Mouse (Mus musculus): ENCODE data around the gene Kcng4. TPM values are rescaled to one million over a fixed set of nuclear protein-coding genes. Genes with fewer than 3 reads are reported as not detected.

Gene Kcng4
- total RNA-seq, 1 experiment from 2014 or later, result not detected

DNA sequence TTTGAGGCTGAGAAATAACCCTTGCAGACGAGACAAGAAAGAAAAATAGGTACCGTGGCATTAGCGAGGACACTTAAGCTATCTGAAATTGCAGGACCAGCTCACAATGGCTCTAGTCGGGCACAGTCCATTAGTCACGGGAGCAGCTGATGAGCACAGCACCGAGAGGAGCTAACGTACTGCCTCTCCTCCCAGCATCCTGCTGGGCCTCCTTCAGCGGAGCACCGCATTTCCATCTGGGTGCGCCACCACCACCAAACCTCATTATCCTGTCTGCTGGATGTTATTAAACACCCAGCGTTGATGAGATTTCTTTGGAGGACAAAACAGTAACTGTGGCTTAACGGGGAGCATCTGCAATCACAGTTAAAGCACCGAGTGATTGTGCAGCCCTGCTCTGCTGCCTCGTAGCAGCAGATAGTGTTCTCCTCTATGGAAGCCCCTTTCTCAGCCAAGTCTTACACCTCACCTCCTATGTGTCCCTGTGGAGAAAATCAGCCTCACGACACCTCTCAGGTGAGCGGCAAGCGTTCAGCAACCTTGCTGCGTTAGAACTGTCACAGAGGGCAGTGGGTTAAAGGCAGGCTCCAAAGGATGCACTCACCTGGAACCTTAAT lies 9.6 kb upstream of the Kcng4 start:
- ATAC-seq (replicated peaks; ENCODE audit: insufficient number of reproducible peaks, low FRiP score, low TSS enrichment, poor library complexity, severe bottlenecking), result no peak

DNA sequence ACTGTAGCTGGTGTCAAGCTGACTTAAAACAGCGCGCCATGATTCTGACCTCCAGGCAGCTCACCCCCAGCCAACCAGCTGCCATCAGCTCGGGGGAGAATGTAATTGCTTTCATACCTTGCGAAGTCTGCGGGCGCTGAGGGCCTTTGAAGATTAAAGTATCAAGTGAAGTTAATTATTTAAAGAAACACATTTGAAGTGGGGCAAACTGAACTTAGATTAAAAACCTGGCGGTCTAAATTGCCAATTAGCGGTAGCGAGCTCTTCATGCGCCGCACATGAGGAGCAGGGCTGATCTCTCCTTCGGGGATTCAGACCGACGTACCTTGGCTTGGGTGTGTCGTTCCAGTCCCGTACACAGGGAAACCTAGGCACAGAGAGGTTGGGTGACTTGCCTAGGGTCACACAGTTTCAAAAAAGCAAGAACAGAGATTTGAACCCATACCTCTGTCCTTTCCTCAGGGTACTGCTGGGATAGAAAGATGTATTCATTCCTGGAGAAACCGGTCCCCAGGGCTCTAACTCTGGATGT lies 9.0 kb upstream of the Kcng4 start:
- no peak for ATAC-seq (replicated peaks; ENCODE audit: insufficient number of reproducible peaks, low FRiP score, low TSS enrichment, poor library complexity, severe bottlenecking)

DNA sequence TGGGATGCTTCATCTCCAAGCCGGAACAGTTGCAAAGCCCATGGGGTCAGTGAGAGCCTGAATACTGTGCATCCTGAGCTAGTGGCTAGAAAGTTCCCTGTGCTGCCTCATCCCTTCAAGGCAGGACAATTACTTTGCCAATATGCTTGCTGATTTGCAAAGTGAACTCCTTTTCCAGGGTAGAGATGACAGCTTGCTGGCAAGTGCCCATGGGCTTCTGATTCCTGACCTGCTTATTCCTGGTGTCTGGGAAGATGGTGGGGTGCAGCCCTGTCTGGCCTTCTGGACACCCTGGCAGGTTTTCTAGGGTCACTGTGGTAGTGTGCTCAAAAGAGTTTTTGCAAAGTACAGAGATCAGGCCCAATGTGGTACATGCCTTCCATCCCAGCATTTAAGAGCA lies 7.5 kb upstream of the Kcng4 start:
- no peak for ATAC-seq (replicated peaks; ENCODE audit: insufficient number of reproducible peaks, low FRiP score, low TSS enrichment, poor library complexity, severe bottlenecking)

DNA sequence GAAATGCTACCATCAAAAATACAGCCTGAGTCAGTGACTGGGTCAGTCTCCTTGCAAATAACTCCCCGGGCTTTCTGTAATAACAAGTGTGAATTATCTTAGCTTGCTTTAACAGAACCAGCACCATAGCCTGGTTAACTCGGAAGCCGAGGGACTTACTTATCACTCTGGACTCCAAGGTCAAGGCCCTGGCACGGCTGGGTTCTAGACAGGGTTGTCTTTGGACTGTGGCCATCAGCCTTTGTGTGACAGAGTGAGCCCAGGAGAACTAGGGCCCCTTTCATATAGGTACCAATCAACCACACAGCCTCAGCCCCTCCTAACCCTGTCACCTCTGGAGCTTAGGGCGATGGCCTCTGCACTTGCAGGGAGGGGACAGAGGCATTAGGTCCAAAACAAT lies 5.6 kb upstream of the Kcng4 start:
- no peak for ATAC-seq (replicated peaks; ENCODE audit: insufficient number of reproducible peaks, low FRiP score, low TSS enrichment, poor library complexity, severe bottlenecking)

GRCm38 (mm10) chr8:119639798-119640197 lies 4.3 kb upstream of the Kcng4 start:
- ATAC-seq (replicated peaks; ENCODE audit: insufficient number of reproducible peaks, low FRiP score, low TSS enrichment, poor library complexity, severe bottlenecking), result no peak

DNA sequence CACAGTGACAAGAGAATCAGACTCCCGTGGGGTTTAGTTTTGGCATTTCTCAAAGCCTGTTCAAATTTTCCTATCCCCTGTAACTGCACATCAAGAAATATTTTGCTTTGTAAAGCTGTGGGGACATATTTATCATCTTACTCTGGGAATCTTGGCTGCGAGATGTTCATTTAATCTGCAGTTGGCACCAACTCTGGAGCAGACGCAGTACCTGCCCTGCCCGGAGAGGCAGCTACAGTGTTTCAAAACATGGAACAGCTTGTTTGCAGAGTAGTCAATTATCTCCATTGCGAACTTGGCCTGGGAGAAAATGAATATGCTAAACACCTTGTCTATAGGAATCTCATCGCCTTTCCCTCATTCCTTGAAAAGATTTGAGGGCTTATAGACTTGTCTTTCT lies 2.8 kb upstream of the Kcng4 start:
- no peak for ATAC-seq (replicated peaks; ENCODE audit: insufficient number of reproducible peaks, low FRiP score, low TSS enrichment, poor library complexity, severe bottlenecking)

DNA sequence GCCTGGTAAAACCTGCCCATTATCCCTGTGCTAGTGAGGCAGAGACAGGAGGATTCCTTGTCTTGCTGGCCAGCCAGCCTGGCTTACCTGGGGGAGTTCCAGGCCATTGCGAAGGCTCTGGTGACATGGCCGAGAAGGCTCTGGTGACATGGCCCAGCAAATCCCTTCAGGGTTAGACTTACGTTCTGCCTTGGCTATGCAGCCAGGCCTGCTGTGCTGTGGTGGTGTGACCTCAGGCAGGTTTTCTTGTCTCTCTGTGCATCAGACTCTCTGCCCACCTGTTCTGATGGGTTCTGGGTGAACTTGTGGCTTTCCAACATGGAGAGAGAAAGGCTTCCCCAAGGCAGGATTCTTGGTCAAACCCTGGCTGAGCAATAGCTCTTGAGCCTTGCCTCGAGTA lies 1.9 kb upstream of the Kcng4 start:
- no peak for ATAC-seq (replicated peaks; ENCODE audit: insufficient number of reproducible peaks, low FRiP score, low TSS enrichment, poor library complexity, severe bottlenecking)

GRCm38 (mm10) chr8:119636766-119637165 lies 1.3 kb upstream of the Kcng4 start:
- ATAC-seq (replicated peaks; ENCODE audit: insufficient number of reproducible peaks, low FRiP score, low TSS enrichment, poor library complexity, severe bottlenecking), result no peak

- ATAC-seq (replicated peaks; ENCODE audit: insufficient number of reproducible peaks, low FRiP score, low TSS enrichment, poor library complexity, severe bottlenecking), result no peak
Measured at GRCm38 (mm10) chr8:119635958-119636357, 478 bp upstream of the Kcng4 start.

DNA sequence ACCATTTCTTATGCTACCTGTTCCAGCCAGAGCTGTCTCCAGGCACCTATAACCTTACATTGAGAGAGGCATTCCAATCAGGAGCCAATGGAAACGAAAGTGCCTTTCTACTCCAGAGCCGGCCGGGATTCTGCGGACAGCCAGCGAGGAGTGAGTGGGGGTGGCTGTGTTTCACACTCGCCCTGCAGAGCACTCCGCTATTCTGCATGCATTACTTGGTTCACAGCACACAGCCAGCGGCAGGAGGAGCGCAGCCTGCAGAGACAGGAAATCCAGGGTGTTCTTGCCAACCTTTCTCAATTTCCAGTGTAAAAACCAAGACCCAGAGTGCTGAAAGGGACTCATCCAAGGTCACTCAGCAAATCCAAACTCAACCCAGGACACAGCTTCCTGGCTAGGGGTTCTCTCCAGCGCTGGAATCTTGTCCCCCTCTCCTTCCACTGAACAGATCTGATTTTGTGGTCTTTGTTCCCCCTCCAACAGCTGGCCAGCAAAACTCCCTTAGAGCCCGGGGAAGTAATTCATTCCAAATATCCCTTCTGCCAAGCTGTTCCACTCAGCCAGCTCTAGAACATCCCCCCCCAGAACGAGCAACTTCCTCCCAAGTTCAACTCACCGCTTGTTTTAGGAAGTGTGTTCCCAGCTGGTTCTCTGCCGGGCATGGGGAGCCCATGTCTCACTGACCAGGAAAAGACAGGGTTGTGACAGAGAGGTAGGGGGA lies 704 bp downstream of the Kcng4 start:
- ATAC-seq (replicated peaks; ENCODE audit: insufficient number of reproducible peaks, low FRiP score, low TSS enrichment, poor library complexity, severe bottlenecking), result no peak

- ATAC-seq (replicated peaks; ENCODE audit: insufficient number of reproducible peaks, low FRiP score, low TSS enrichment, poor library complexity, severe bottlenecking), result no peak
Measured at GRCm38 (mm10) chr8:119632909-119633308, 2.6 kb downstream of the Kcng4 start.

- ATAC-seq (replicated peaks; ENCODE audit: insufficient number of reproducible peaks, low FRiP score, low TSS enrichment, poor library complexity, severe bottlenecking), result no peak
Measured at GRCm38 (mm10) chr8:119632246-119632645, 3.2 kb downstream of the Kcng4 start.

DNA sequence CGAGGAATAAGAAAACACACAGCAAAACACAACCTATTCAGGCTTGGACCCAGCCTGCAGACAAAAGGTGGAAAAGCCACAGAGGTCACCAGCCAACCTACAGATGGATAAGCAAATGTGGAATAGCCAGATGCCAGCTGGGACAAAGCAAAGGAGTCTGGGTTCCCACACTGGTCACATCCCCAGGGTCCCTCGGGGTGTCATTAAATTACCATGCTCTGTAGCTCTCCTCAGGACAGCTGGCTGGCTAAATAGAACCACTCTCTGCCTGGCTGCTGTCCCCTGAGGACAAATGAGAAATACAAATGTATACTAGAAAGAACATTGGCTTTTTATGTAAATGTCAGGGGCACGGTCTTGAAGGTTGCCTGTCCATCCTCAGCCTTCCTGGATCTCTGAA lies 4.6 kb downstream of the Kcng4 start:
- no peak for ATAC-seq (replicated peaks; ENCODE audit: insufficient number of reproducible peaks, low FRiP score, low TSS enrichment, poor library complexity, severe bottlenecking)

DNA sequence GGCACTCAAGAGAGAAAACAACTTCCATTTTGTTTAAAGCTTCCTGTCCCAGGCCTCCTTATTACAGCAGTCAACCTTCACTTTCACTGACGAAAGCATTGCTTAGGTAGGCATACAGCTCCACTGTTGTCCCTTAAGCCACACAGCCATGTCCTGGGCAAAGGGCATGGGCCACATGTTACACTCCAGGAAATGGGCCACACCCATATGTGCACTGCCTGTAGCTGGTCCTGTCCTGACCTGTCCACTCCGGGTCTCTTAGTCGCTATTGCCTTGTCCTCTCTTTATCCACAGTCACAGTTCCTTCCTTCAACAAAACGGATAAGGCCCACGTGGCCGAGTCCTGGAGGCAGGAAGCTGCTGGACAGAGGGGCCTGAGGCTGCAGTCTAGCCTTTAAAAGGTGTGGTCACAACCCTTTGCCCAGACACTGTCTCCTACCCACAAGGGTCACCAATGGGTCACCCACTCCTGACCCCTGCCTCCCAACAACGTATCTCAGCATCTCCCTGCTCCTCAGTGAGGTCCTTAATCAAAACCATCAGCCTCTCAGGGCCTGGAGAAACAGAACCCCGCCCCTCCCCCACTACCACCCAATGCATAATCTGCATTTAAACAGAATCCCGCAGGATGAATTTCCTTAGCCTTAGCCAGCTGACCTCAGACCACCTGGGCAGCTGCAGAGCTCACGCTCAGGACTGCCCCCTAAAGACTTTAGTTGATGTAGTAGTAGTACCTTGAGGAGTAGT lies 7.7 kb downstream of the Kcng4 start:
- no peak for ATAC-seq (replicated peaks; ENCODE audit: insufficient number of reproducible peaks, low FRiP score, low TSS enrichment, poor library complexity, severe bottlenecking)

- no peak for ATAC-seq (replicated peaks; ENCODE audit: insufficient number of reproducible peaks, low FRiP score, low TSS enrichment, poor library complexity, severe bottlenecking)
Measured at GRCm38 (mm10) chr8:119627199-119627598, 8.3 kb downstream of the Kcng4 start.

- no peak for ATAC-seq (replicated peaks; ENCODE audit: insufficient number of reproducible peaks, low FRiP score, low TSS enrichment, poor library complexity, severe bottlenecking)
Measured at GRCm38 (mm10) chr8:119625788-119626187, 9.7 kb downstream of the Kcng4 start.

DNA sequence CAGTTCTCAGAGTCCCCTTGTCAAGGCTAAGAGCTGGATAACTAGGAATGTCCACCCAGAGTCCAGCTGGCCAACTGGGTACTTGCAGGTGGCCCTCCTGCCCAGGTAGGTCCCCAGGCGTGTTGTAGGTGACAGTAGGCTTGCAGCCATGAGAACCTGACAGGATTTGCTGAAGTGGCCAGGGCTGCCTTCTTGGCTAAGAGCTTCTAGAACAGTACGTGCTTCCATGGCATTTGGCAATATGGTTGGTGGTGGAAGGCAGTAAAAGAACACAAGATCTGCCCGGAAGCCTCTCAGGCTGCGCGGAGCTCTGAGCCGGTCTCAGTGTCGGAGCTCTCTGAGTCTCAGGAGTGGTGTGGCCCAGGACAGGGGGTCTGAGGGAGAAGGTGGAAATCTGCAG lies 10.6 kb downstream of the Kcng4 start:
- ATAC-seq (replicated peaks; ENCODE audit: insufficient number of reproducible peaks, low FRiP score, low TSS enrichment, poor library complexity, severe bottlenecking), result no peak

- ATAC-seq (replicated peaks; ENCODE audit: insufficient number of reproducible peaks, low FRiP score, low TSS enrichment, poor library complexity, severe bottlenecking), result no peak
Measured at GRCm38 (mm10) chr8:119623744-119624143, 11.7 kb downstream of the Kcng4 start.

DNA sequence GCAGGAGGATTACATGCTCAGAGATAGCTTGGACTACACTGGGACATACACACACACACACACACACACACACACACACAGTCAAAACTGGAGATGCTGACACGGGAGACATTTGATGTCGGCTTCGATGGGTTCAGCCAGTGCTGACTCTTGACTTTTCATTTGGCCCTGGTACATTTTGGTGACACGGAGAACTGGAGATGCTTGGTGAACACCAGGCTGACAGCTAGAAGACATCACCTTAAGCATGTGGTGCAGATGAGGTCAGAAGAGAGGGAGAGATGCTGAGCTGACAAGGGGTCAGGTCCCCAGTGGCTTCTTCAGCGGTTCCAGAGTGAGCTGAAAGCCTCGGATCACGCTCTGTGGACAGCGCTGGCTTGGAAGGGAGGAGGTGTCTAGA lies 12.4 kb downstream of the Kcng4 start:
- no peak for ATAC-seq (replicated peaks; ENCODE audit: insufficient number of reproducible peaks, low FRiP score, low TSS enrichment, poor library complexity, severe bottlenecking)

DNA sequence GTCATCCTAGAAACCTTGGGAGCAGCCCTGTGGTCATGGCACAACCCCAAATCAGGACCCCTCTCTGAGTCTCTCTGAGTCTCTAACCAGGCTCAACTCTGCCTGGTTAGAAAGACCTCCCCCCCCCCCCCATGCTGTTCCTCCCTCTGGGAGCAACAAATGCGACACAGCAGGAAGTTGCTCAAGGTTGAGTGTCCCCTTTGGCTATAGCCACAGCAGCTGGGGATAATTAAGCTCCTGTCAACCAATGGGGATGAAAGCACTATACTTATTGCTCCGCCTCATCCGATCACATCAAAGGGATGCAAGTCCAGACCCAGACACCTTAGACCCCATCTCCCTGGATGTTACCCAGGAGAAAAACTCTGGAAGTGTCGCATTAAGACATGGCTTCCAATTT lies 12.9 kb downstream of the Kcng4 start:
- ATAC-seq (replicated peaks; ENCODE audit: insufficient number of reproducible peaks, low FRiP score, low TSS enrichment, poor library complexity, severe bottlenecking), result no peak
